Mouse (Mus musculus) limb, embryonic 13.5 days (tissue): ENCODE measurements around the gene Gm42906. TPM values are rescaled to one million over a fixed set of nuclear protein-coding genes. Genes with fewer than 3 reads are reported as not detected.

Experiments
- ATAC-seq: fragments of 200-750 bp; cut with Nextera tagmentation; 2 replicates; pipeline ENCODE4 v1.8.0; 2017; ENCODE audit warnings: low read depth, moderate number of reproducible peaks, moderate TSS enrichment; ENCODE audit not compliant: low FRiP score
- H3K27ac ChIP-seq: fragments of 300-500 bp; sonication (generic); 2 replicates; pipeline ENCODE4 v1.5.1; 2015; ENCODE audit warnings: inconsistent platforms, mild to moderate bottlenecking, moderate library complexity
- H3K27me3 ChIP-seq: fragments of 300-500 bp; sonication (generic); 2 replicates; pipeline ENCODE4 v1.6.1; 2015; ENCODE audit warnings: mild to moderate bottlenecking, inconsistent platforms
- H3K36me3 ChIP-seq: fragments of 300-500 bp; sonication (generic); 2 replicates; pipeline ENCODE4 v1.6.1; 2015; ENCODE audit warnings: inconsistent platforms, mild to moderate bottlenecking, moderate library complexity
- H3K4me1 ChIP-seq: fragments of 300-500 bp; sonication (generic); 2 replicates; pipeline ENCODE4 v1.6.1; 2015; ENCODE audit warnings: inconsistent platforms
- H3K4me2 ChIP-seq: fragments of 300-500 bp; sonication (generic); replicated peaks from 2 replicates; pipeline ENCODE4 v1.6.1; 2015; ENCODE audit warnings: inconsistent platforms, mild to moderate bottlenecking, moderate library complexity
- H3K4me3 ChIP-seq: fragments of 300-500 bp; sonication (generic); 2 replicates; pipeline ENCODE4 v1.5.1; 2015; ENCODE audit warnings: moderate library complexity, mild to moderate bottlenecking, inconsistent platforms
- H3K9ac ChIP-seq: fragments of 300-500 bp; sonication (generic); 2 replicates; pipeline ENCODE4 v1.6.1; 2015; ENCODE audit warnings: mild to moderate bottlenecking, inconsistent platforms
- H3K9me3 ChIP-seq: fragments of 300-500 bp; sonication (generic); 2 replicates; pipeline ENCODE4 v1.6.1; 2016; ENCODE audit warnings: inconsistent platforms
- WGBS: fragments of 180-500 bp; shearing (Covaris S2); methylation state at CpG from one replicate; pipeline ENCODE4 v1.1.7; 2015; 5-methylcytosine and 5-hydroxymethylcytosine counted together
- polyA plus RNA-seq: library from polyadenylated mRNA; unstranded; fragments of >200 nt; fragmentation: Nextera tagmentation; extraction: Ambion mirVana; gene quantifications from 2 replicates; pipeline ENCODE4 v1.2.1, GENCODE M21; 2015

The Gm42906 gene
- polyA plus RNA-seq, 1 experiment from 2014 or later = not detected

GRCm38 (mm10) chr5:151346626-151347025, 81.3 kb downstream of the Gm42906 start:
- 92% methylated on average over 8 of the region's 8 CpGs for WGBS
- Histone ChIP-seq H3K4me1 (0 out of 2 replicates have a peak, but pooled peaks cover 3% of the 10 kb centered on the region), H3K4me3 (no peak overlapping the region), H3K36me3 (no peaks in the 10 kb centered on the region), H3K4me2 (no peak overlapping the region), H3K9me3 (no peaks in the 10 kb centered on the region), H3K27ac (no peak overlapping the region), H3K9ac (no peak overlapping the region), H3K27me3 (no peaks in the 10 kb centered on the region)
- no peak for ATAC-seq

GRCm38 (mm10) chr5:151344737-151345136, 83.2 kb downstream of the Gm42906 start:
- WGBS = 76% methylated on average over 4 of the region's 4 CpGs
- no peak for ATAC-seq
- Histone ChIP-seq H3K27ac (no peak overlapping the region), H3K4me1 (peaks cover 7% of the 10 kb centered on the region), H3K27me3 (no peaks in the 10 kb centered on the region), H3K9ac (no peak overlapping the region), H3K4me2 (no peak overlapping the region), H3K4me3 (no peak overlapping the region), H3K36me3 (no peaks in the 10 kb centered on the region), H3K9me3 (no peaks in the 10 kb centered on the region)

DNA sequence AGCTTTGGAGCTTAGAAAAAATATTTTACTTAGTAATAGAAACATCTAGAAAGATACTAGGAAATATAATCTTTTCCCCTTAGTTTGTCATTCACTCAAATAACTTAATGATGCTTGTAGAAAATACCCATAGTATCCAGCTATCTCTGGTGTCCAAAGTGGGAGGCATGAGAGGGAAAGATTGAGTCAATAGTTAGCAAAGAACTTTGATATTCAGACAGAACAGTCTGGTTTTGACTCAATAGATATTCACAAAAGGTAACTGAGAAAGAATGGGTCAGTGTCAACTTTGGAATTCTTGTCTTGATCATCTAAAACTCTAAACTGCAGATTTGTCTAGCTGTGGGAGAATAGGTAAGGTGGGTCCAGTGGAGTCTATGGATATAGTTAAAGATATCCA, 94.3 kb downstream of the Gm42906 start:
- ATAC-seq = no peak
- H3K27me3 ChIP-seq = no peaks in the 10 kb centered on the region
- H3K9ac ChIP-seq = no peak overlapping the region
- no peaks in the 10 kb centered on the region for H3K36me3 ChIP-seq
- H3K27ac ChIP-seq = no peak overlapping the region
- H3K4me1 ChIP-seq = no peaks in the 10 kb centered on the region
- H3K4me3 ChIP-seq = no peak overlapping the region
- H3K4me2 ChIP-seq = no peak overlapping the region
- H3K9me3 ChIP-seq = no peaks in the 10 kb centered on the region

GRCm38 (mm10) chr5:151333191-151333594, 94.8 kb downstream of the Gm42906 start:
- no peak for ATAC-seq
- Histone ChIP-seq H3K27me3 (no peaks in the 10 kb centered on the region), H3K9ac (no peak overlapping the region)

GRCm38 (mm10) chr5:151315804-151316597, 112.0 kb downstream of the Gm42906 start:
- no peaks in the 10 kb centered on the region for H3K36me3 ChIP-seq
- 52% methylated on average over 10 of the region's 10 CpGs for WGBS
- no peak overlapping the region for H3K9ac ChIP-seq
- no peaks in the 10 kb centered on the region for H3K9me3 ChIP-seq
- no peak overlapping the region for H3K4me2 ChIP-seq
- no peak for ATAC-seq
- no peak overlapping the region for H3K4me3 ChIP-seq
- no peak overlapping the region for H3K27ac ChIP-seq
- H3K4me1 ChIP-seq = 0 out of 2 replicates have a peak, but pooled peaks cover 5% of the 10 kb centered on the region
- H3K27me3 ChIP-seq = no peaks in the 10 kb centered on the region

More at GRCm38 (mm10) chr5:151333191-151333594, 94.8 kb downstream of the Gm42906 start:
- H3K27ac ChIP-seq = no peak overlapping the region
- H3K4me3 ChIP-seq = no peak overlapping the region
- H3K9me3 ChIP-seq = no peaks in the 10 kb centered on the region
- H3K36me3 ChIP-seq = no peaks in the 10 kb centered on the region
- no peaks in the 10 kb centered on the region for H3K4me1 ChIP-seq
- no peak overlapping the region for H3K4me2 ChIP-seq

DNA sequence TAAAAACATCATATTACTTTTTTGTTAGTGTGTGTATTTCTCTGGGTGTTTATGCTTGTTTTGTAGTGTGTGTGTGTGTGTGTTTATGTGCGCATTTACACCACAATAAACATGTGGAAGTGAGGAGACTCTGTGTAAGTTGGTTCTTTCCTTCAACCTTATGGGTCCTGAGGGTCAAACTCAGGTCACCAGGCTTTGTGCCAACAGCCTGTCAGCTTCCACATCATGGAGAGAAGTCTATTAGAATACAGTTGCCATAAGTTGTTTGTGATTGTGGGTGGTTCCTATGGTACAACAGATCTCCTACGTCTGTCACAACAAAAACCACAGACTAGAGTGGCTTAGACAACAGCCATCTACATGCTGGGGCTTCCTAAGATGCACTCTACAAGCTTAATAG, 127.7 kb downstream of the Gm42906 start:
- Histone ChIP-seq H3K27ac (no peak overlapping the region), H3K27me3 (no peaks in the 10 kb centered on the region), H3K9me3 (peaks cover 4% of the 10 kb centered on the region; the same call in 1 of the 2 replicates), H3K4me3 (no peak overlapping the region), H3K4me1 (0 out of 2 replicates have a peak, but pooled peaks cover 3% of the 10 kb centered on the region), H3K4me2 (no peak overlapping the region), H3K9ac (no peak overlapping the region), H3K36me3 (no peaks in the 10 kb centered on the region)
- WGBS = 71% methylated on average over 2 of the region's 2 CpGs
- ATAC-seq = no peak

- Histone ChIP-seq H3K9me3 (peaks cover 4% of the 10 kb centered on the region; the same call in 1 of the 2 replicates), H3K4me3 (no peak overlapping the region), H3K36me3 (no peaks in the 10 kb centered on the region), H3K9ac (no peak overlapping the region), H3K4me2 (no peak overlapping the region), H3K27me3 (no peaks in the 10 kb centered on the region), H3K27ac (no peak overlapping the region), H3K4me1 (0 out of 2 replicates have a peak, but pooled peaks cover 3% of the 10 kb centered on the region)
- 86% methylated on average over 7 of the region's 7 CpGs for WGBS
- no peak for ATAC-seq
Observed at GRCm38 (mm10) chr5:151299576-151299975, 128.4 kb downstream of the Gm42906 start.

GRCm38 (mm10) chr5:151298371-151298770, 129.6 kb downstream of the Gm42906 start:
- Histone ChIP-seq H3K4me1 (0 out of 2 replicates have a peak, but pooled peaks cover 3% of the 10 kb centered on the region), H3K36me3 (no peaks in the 10 kb centered on the region), H3K27me3 (no peaks in the 10 kb centered on the region), H3K9me3 (peaks cover 4% of the 10 kb centered on the region; the same call in 1 of the 2 replicates), H3K27ac (no peak overlapping the region), H3K4me3 (no peak overlapping the region), H3K4me2 (no peak overlapping the region), H3K9ac (no peak overlapping the region)
- peak; percentile 51; the same call in 1 of the 2 replicates for ATAC-seq
- 73% methylated on average over 4 of the region's 4 CpGs for WGBS

GRCm38 (mm10) chr5:151296244-151296643, 131.7 kb downstream of the Gm42906 start:
- H3K9me3 ChIP-seq = peaks cover 4% of the 10 kb centered on the region; the same call in 1 of the 2 replicates
- no peaks in the 10 kb centered on the region for H3K36me3 ChIP-seq
- 0 out of 2 replicates have a peak, but pooled peaks cover 3% of the 10 kb centered on the region for H3K4me1 ChIP-seq
- no peak overlapping the region for H3K9ac ChIP-seq
- 50% methylated on average over 4 of the region's 4 CpGs for WGBS
- H3K27ac ChIP-seq = no peak overlapping the region
- no peak overlapping the region for H3K4me3 ChIP-seq
- no peaks in the 10 kb centered on the region for H3K27me3 ChIP-seq
- ATAC-seq = no peak
- H3K4me2 ChIP-seq = no peak overlapping the region

DNA sequence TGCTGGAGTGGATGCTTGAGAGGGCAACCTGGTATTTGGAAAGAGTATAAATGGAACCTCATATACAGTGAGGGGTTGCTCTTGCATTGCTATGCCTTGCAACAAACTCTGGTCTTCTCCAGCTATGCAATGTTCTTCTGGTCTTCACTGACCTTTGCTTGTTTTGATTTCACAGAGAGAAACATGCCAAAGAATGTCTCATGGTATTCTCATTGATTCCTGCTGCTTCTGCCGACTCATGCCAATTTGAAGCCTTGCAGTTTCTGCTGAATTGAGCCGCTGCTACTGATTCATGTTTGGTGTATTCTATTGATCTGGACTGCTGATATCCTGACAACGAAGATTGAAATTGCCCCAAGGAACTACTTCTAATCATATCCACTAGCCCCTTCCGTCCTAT, 134.4 kb downstream of the Gm42906 start:
- ATAC-seq = no peak
- Histone ChIP-seq H3K27ac (no peak overlapping the region), H3K4me2 (no peak overlapping the region), H3K9me3 (no peaks in the 10 kb centered on the region), H3K4me1 (0 out of 2 replicates have a peak, but pooled peaks cover 3% of the 10 kb centered on the region), H3K4me3 (no peak overlapping the region), H3K36me3 (no peaks in the 10 kb centered on the region), H3K27me3 (no peaks in the 10 kb centered on the region), H3K9ac (no peak overlapping the region)
- WGBS = 86% methylated on average over 4 of the region's 4 CpGs

DNA sequence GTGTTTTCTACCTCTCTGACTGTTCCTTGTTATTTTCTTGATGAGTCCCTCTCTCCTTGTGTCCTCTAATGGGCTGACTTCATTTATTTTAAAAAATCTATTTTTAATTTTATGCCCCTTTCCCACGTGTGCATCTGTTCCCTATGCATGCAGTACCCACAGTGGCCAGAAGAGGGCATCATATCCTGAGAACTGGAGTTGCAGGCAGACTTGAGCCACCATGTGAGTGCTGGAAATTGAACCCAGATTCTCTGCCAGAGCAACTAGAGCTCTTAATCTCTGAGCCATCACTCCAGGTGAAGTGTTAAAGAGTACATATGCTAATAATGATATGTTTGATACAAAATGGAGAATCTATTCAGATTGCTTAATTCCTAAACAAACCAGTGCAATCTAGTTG, 135.7 kb downstream of the Gm42906 start:
- H3K9me3 ChIP-seq = no peaks in the 10 kb centered on the region
- no peak overlapping the region for H3K9ac ChIP-seq
- ATAC-seq = no peak
- no peak overlapping the region for H3K4me2 ChIP-seq
- H3K27me3 ChIP-seq = no peaks in the 10 kb centered on the region
- H3K4me3 ChIP-seq = no peak overlapping the region
- 0 out of 2 replicates have a peak, but pooled peaks cover 3% of the 10 kb centered on the region for H3K4me1 ChIP-seq
- H3K27ac ChIP-seq = no peak overlapping the region
- WGBS = 16% methylated on average over 1 of the region's 1 CpGs
- no peaks in the 10 kb centered on the region for H3K36me3 ChIP-seq

DNA sequence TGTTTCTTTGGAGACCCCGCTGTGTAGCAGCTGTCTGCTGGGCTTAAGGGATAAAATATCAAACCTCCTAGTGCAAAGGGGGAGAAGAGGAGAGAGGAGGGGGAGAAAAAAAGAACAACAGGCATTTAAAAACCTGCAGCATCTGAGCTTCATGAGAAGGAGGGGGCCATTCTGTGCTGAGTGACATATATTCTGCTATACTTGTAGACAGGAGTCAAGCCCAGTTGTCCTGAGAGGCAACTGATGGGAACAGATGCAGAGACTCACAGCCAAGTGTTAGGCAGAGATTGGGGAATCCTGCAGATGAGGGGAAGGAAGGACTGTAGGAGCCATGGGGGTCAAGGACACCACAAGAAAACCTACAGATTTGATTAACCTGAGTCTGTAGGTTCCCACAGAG, 141.6 kb downstream of the Gm42906 start:
- Histone ChIP-seq H3K27ac (no peak overlapping the region), H3K36me3 (no peaks in the 10 kb centered on the region), H3K9me3 (no peaks in the 10 kb centered on the region), H3K4me3 (no peak overlapping the region), H3K27me3 (no peaks in the 10 kb centered on the region), H3K4me2 (no peak overlapping the region), H3K9ac (no peak overlapping the region), H3K4me1 (no peaks in the 10 kb centered on the region; the same call in 1 of the 2 replicates)
- 71% methylated on average over 1 of the region's 1 CpGs for WGBS
- ATAC-seq = peak; percentile 80
